Mouse (Mus musculus) small intestine, adult 2 months (tissue): ENCODE data around the gene Tbx18.

ENCODE experiments used
- CTCF ChIP-seq: fragments of 200-500 bp; IDR thresholded peaks from 2 replicates; pipeline ENCODE4 v1.5.1; 2012; ENCODE audit warnings: low read depth, mild to moderate bottlenecking, control low read depth, inconsistent platforms, low read length, moderate library complexity, mixed read lengths; ENCODE audit not compliant: insufficient replicate concordance, insufficient read length; ENCODE audit errors: extremely low read depth
- POLR2A ChIP-seq: fragments of 200-500 bp; IDR thresholded peaks from 2 replicates; pipeline ENCODE4 v1.6.1; 2012; ENCODE audit warnings: low read depth, mild to moderate bottlenecking, control low read depth, inconsistent platforms, low read length, moderate library complexity

- TF ChIP-seq CTCF (no peak), POLR2A (no peak)
Measured at GRCm38 (mm10) chr9:87737271-87737670, 6.2 kb upstream of the Tbx18 start.
